Mouse (Mus musculus): Measurements from ENCODE around the gene Mical2. TPM values are rescaled to one million over a fixed set of nuclear protein-coding genes. Genes with fewer than 3 reads are reported as not detected.
A peak's percentile ranks its signal among the peaks of the same experiment; 100 is the strongest.

Gene Mical2
- 3.4 and 4.1 TPM in 2 replicates for polyA plus RNA-seq (2016; fragmentation: Nextera tagmentation; extraction: Ambion mirVana)

DNA sequence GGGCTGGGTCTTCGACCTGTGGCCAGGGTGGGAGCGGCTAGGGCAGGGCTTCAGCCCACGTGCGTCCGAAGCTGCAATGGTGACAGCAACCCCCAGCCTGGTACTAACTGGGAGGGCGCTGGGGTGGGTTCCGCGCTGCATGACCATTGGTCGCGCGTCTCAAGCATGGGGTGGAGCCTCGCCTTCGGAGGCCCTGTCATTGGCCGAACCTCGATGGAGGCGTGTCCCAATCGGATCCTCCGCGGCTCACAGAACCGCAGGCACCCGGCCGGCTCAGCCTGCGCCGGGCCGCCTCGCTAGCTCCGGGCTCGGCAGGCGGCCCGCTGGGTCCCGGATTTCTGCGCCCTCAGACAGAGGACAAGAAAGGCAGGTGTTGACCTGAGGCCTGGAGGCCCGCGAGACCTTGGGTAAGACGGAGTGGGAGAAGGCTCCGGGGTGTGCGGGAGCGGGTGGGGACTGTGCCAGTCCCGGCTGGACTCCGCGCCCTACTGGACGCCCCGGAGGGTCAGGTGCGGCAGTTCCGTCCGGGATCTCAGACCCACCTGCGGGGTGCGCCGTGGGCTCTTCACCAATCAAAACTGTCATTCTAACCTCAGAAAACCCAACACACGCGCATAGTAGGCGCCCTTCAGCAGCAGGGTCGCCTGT, at the start of gene Mical2:
Gene Mical2, plus strand, starts transcription at position 242 of the 648 bp plus-strand sequence.
- H3K4me2 ChIP-seq = peak within 1 kb of the TSS; percentile 67
- under 1% methylated on average over 53 of the region's 53 CpGs for WGBS (ENCODE audit: insufficient replicate concordance)
- H3K9me3 ChIP-seq (replicated peaks) = no peaks in the 10 kb centered on the region
- ATAC-seq = peak; percentile 92
- peak within 1 kb of the TSS; percentile 49 for H3K4me3 ChIP-seq
- peaks cover 40% of the 10 kb centered on the region for H3K27me3 ChIP-seq (replicated peaks)
- peak within 1 kb of the TSS; percentile 12; the same call in 1 of the 2 replicates for H3K9ac ChIP-seq
- peaks cover 7% of the 10 kb centered on the region for H3K4me1 ChIP-seq
- H3K27ac ChIP-seq = no peak within 1 kb of the TSS
- no peaks in the 10 kb centered on the region for H3K36me3 ChIP-seq

DNA sequence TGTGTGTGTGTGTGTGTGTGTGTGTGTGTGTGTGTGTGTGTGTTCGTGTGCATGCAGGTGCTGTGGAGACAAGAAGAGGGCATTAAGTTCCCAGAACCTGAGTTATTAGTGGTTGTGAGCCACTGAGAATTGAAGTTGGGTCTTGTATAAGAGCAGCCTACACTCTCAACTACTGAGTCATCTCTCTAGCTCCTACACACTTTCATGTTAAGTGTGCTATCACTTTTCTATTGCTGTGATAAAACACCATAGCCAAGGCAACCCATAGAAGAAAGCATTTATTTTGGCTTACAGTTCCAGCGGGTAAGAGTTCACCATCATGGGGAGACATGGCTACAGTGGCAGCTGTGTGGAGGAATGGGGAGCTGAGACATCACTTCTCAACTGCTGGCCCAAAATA, 49.0 kb upstream of the Mical2 start:
- H3K4me1 ChIP-seq = 0 out of 2 replicates have a peak, but pooled peaks cover 5% of the 10 kb centered on the region
- 58% methylated on average over 2 of the region's 2 CpGs for WGBS (ENCODE audit: insufficient replicate concordance)
- no peak overlapping the region for H3K4me2 ChIP-seq

DNA sequence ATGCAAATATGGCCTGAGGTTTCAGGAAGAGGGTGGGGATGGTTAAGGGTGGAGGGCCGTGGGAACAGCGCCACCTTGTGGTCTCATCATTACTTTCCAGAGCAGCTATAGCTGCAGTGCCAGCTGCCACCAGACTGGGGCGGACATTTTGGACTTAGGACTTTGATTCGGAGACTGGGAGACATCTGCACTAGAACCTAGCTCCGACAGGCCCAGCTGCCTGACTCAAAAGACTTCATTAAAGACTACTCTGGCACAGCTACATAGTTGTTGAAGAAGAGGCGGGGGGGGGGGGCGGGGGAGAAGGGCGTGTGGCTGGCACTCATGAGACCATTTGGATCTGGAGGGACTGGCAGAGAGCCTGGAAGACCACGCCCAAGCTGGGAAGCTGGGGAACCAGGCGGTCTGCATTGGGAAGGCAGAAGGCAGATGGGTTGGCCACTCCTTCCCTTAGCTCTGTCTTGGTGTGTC, 45.4 kb upstream of the Mical2 start:
- no peak overlapping the region for H3K9ac ChIP-seq
- no peaks in the 10 kb centered on the region for H3K36me3 ChIP-seq
- no peaks in the 10 kb centered on the region for H3K9me3 ChIP-seq (replicated peaks)
- H3K27ac ChIP-seq = no peak overlapping the region
- ATAC-seq = peak; percentile 53
- no peak overlapping the region for H3K4me3 ChIP-seq
- WGBS (ENCODE audit: insufficient replicate concordance) = 9% methylated on average over 8 of the region's 10 CpGs
- H3K4me2 ChIP-seq = peak overlapping the region; percentile 38; the same call in 1 of the 2 replicates
- 0 out of 2 replicates have a peak, but pooled peaks cover 5% of the 10 kb centered on the region for H3K4me1 ChIP-seq
- no peaks in the 10 kb centered on the region for H3K27me3 ChIP-seq (replicated peaks)

More for the DNA sequence above, 49.0 kb upstream of the Mical2 start:
- Histone ChIP-seq H3K9ac (no peak overlapping the region), H3K27ac (no peak overlapping the region), H3K36me3 (no peaks in the 10 kb centered on the region), H3K9me3 (replicated peaks) (no peaks in the 10 kb centered on the region), H3K4me3 (no peak overlapping the region), H3K27me3 (replicated peaks) (no peaks in the 10 kb centered on the region)
- ATAC-seq = no peak

DNA sequence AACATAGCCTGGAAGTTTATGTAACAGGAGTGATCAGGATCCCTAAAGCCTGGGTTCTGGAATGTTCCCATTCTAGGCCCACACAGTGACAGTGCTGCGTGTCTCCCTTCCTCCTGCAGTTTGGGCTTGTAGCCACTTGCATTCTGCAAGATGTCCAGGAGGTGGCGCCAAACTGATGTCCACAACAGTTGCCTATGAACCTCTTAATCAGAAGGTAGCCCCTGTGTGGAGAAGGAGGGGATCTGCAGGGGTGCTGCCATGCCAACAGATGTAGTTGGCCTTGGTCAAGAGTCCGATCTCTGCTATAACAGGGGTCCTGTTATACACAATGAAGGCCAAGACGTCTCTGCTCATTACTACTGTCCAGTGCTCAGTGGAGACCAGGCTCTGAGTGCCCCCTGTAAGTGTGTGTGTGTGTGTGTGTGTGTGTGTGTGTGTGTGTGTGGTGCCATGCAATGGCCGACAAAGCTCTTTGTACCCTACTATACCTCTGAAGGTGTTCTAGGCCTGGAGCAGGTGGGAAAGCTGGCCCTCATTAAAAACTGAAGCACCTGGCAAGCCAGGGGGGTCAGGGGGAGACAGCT, 42.3 kb upstream of the Mical2 start:
- ATAC-seq = peak; percentile 11; the same call in 1 of the 2 replicates
- WGBS (ENCODE audit: insufficient replicate concordance) = 35% methylated on average over 5 of the region's 5 CpGs
- 0 out of 2 replicates have a peak, but pooled peaks cover 5% of the 10 kb centered on the region for H3K4me1 ChIP-seq

DNA sequence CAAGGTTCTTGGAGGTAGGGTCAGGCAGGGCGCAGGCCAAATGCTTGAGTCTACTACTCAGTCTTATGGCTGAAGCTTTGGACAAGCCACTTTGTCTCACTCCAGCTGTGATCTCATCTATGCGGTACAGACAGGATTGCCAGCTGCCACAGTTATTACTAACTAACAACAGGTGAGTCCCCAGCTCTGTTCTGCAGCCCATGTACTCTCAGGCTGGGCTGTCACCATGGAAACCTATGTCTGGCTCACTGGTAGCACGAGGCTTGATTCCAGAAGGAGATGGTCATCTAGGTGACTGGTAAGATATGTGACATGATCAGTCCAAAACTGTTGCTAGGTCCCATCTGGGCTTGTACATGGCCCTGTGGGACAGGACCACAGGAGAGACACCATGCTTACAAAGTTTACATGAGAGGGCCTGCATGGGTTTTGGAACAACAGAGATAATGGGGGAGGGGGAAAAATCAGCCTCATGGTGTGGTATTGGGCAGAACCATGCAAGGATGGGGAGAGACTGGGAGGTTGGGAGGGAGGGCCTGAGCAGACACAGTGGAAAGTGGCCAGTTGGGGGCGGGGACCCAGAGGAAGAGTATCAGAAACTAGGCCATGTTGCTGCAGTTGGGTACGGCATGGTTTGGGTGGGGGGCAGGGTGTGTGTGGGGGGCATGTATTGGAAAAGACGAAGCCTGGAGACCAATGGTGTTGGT, 41.0 kb upstream of the Mical2 start:
- H3K9me3 ChIP-seq (replicated peaks) = no peaks in the 10 kb centered on the region
- no peak overlapping the region for H3K4me3 ChIP-seq
- 66% methylated on average over 6 of the region's 6 CpGs for WGBS (ENCODE audit: insufficient replicate concordance)
- H3K27me3 ChIP-seq (replicated peaks) = no peaks in the 10 kb centered on the region
- no peak overlapping the region for H3K4me2 ChIP-seq
- no peaks in the 10 kb centered on the region for H3K36me3 ChIP-seq
- no peak for ATAC-seq
- no peak overlapping the region for H3K27ac ChIP-seq
- 0 out of 2 replicates have a peak, but pooled peaks cover 5% of the 10 kb centered on the region for H3K4me1 ChIP-seq
- H3K9ac ChIP-seq = no peak overlapping the region

More for the DNA sequence above, 42.3 kb upstream of the Mical2 start:
- no peak overlapping the region for H3K27ac ChIP-seq
- no peak overlapping the region for H3K9ac ChIP-seq
- H3K4me3 ChIP-seq = no peak overlapping the region
- no peak overlapping the region for H3K4me2 ChIP-seq
- no peaks in the 10 kb centered on the region for H3K36me3 ChIP-seq
- no peaks in the 10 kb centered on the region for H3K9me3 ChIP-seq (replicated peaks)
- H3K27me3 ChIP-seq (replicated peaks) = no peaks in the 10 kb centered on the region

DNA sequence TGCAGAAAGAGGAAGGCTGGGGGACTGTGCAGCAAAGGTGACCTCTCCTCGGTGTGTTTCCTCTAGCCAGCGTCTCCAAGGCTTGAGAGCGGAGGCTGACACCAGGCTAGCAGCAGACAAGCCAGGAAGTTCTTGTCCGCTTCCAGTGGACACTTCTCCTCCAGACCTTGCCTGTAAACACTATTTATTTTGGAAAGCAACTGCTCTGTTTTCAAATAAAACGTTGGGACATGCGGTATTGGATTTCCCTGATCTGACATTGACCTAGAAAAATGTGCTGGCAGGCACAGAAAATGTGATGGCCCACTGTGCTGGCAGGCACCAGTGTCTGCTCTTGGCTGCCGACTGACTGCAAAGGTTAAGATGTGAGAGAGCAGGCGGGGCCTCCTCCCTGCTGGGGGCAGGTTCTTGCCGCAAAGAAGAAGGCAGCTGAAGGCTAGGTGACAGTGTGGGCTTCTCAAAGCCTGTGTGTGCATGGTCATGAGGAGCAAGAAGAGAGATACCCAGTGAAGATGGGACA, 40.4 kb upstream of the Mical2 start:
- no peak overlapping the region for H3K9ac ChIP-seq
- no peak for ATAC-seq
- H3K4me2 ChIP-seq = no peak overlapping the region
- H3K9me3 ChIP-seq (replicated peaks) = no peaks in the 10 kb centered on the region
- no peaks in the 10 kb centered on the region for H3K27me3 ChIP-seq (replicated peaks)
- 0 out of 2 replicates have a peak, but pooled peaks cover 5% of the 10 kb centered on the region for H3K4me1 ChIP-seq
- WGBS (ENCODE audit: insufficient replicate concordance) = 53% methylated on average over 9 of the region's 9 CpGs
- H3K4me3 ChIP-seq = no peak overlapping the region
- no peaks in the 10 kb centered on the region for H3K36me3 ChIP-seq
- no peak overlapping the region for H3K27ac ChIP-seq

DNA sequence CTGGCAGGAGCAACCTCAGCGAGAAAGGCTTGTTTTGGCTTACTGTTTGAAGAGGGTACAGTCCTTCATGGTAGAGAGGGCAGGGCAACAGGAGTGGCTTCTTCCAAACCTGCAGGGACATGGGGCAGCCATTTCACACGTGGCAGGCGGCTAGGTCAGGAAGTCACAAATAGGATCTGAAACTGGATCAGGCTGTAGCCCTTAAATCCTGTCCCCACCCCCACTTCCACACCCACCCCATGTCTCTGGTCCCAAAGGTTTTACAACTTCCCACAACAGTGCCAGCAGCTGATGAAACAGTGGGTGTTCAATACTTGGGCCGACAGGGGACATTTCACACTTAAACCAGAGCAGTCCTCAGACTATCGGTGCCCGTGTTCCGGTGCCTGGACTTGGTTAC, 38.8 kb upstream of the Mical2 start:
- H3K4me3 ChIP-seq = no peak overlapping the region

DNA sequence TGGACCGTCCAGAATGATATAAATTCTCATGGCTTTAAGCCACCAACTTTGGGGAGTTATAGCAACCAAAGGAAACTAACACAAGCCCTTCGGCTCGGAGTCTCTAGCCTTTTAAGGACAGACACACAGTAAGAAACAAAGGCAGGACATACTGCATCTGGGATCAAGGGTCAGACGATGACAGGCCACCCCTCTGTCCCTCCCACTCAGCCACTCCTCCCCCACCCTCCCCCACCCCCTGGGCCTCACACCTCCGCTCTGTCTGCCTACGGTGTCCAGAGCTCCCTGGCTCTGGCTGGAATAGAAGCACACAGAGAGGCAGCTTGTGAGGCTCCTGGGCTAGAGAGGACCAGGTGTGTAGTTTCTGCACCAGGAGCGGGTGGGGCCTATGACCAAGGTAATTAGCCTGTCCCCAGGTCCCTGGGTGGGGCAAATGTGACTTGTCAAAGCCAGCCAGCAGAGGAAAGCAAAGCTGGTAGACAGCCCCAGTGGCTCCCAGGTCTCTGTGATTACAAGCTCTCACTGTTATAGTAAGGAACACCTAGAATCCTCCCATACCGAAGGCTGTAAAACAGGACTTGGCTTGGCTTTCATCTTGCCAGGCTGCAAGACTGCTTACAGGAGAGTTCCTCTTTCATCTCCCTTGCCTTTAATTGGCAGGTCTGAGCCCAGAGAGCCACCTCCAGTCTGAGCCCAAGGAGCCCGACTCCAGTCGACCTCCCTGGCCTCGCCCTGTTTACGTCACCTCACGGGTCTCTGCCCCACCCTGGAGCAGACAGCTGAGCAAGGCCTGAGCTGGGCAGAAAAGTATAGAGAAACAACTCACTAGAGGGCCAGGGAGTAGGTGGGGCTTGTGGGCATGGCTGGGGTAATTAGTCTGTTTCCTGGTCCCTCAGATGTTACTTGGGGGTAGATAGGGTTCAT, 37.9 kb upstream of the Mical2 start:
- no peak; the same call in 1 of the 2 replicates for ATAC-seq
- H3K9ac ChIP-seq = no peak overlapping the region

More for the DNA sequence above, 38.8 kb upstream of the Mical2 start:
- WGBS (ENCODE audit: insufficient replicate concordance) = 76% methylated on average over 7 of the region's 7 CpGs
- H3K27ac ChIP-seq = no peak overlapping the region
- no peak overlapping the region for H3K4me2 ChIP-seq
- ATAC-seq = no peak
- H3K27me3 ChIP-seq (replicated peaks) = no peaks in the 10 kb centered on the region
- H3K9ac ChIP-seq = no peak overlapping the region
- no peaks in the 10 kb centered on the region for H3K4me1 ChIP-seq
- no peaks in the 10 kb centered on the region for H3K36me3 ChIP-seq
- H3K9me3 ChIP-seq (replicated peaks) = no peaks in the 10 kb centered on the region

DNA sequence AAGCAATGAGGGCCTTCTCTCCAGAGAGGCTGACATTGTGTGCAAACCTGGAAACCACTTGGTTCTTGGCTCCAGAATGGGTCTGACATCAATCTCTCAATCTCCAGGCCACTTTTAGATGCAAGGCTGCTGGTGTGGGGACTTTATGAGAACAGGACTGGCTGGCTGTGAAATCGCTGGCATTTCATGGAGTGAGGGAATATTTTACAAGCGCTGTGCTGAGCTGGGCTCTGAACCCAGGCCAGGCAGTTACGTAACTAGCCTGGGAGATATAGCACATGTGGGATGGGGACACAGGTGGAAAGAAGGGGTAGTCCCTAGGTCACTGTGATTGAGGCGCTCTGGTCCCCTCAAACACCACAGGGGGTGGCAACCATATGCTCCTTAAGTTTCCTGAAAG, 33.4 kb upstream of the Mical2 start:
- H3K9me3 ChIP-seq (replicated peaks) = no peaks in the 10 kb centered on the region
- no peak overlapping the region for H3K4me2 ChIP-seq
- no peak overlapping the region for H3K9ac ChIP-seq
- WGBS (ENCODE audit: insufficient replicate concordance) = 71% methylated on average over 4 of the region's 4 CpGs
- H3K4me3 ChIP-seq = no peak overlapping the region
- no peak for ATAC-seq
- H3K27ac ChIP-seq = no peak overlapping the region
- no peaks in the 10 kb centered on the region for H3K36me3 ChIP-seq
- H3K27me3 ChIP-seq (replicated peaks) = no peaks in the 10 kb centered on the region
- no peaks in the 10 kb centered on the region for H3K4me1 ChIP-seq

More for the DNA sequence above, 37.9 kb upstream of the Mical2 start:
- H3K27me3 ChIP-seq (replicated peaks) = no peaks in the 10 kb centered on the region
- H3K9me3 ChIP-seq (replicated peaks) = no peaks in the 10 kb centered on the region
- 56% methylated on average over 13 of the region's 13 CpGs for WGBS (ENCODE audit: insufficient replicate concordance)
- no peak overlapping the region for H3K4me2 ChIP-seq
- no peaks in the 10 kb centered on the region for H3K4me1 ChIP-seq
- H3K36me3 ChIP-seq = no peaks in the 10 kb centered on the region
- no peak overlapping the region for H3K4me3 ChIP-seq
- no peak overlapping the region for H3K27ac ChIP-seq

DNA sequence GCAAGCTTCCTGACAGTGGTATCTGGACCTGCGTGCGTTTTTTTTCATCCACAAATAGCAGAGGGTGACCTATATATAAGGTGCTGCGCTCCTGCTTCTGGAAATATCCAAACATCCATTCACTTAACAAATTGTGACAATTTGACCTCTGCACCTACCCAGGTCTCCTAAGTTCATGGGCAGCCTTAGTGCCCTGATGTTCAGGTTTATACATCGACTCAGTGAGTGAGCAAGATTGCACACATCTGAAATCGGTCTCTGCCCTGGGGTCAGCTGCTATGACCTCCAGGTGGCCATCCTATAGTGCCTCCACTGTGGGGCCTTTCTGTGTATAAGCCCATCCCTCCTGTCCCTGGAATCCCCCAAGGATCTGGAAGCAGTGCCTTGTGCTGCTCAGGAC, 32.9 kb upstream of the Mical2 start:
- no peaks in the 10 kb centered on the region for H3K4me1 ChIP-seq
- H3K27ac ChIP-seq = no peak overlapping the region
- no peak overlapping the region for H3K4me3 ChIP-seq
- H3K27me3 ChIP-seq (replicated peaks) = no peaks in the 10 kb centered on the region
- no peak overlapping the region for H3K9ac ChIP-seq
- 67% methylated on average over 5 of the region's 5 CpGs for WGBS (ENCODE audit: insufficient replicate concordance)
- no peak for ATAC-seq
- H3K4me2 ChIP-seq = no peak overlapping the region
- no peaks in the 10 kb centered on the region for H3K36me3 ChIP-seq
- H3K9me3 ChIP-seq (replicated peaks) = no peaks in the 10 kb centered on the region

DNA sequence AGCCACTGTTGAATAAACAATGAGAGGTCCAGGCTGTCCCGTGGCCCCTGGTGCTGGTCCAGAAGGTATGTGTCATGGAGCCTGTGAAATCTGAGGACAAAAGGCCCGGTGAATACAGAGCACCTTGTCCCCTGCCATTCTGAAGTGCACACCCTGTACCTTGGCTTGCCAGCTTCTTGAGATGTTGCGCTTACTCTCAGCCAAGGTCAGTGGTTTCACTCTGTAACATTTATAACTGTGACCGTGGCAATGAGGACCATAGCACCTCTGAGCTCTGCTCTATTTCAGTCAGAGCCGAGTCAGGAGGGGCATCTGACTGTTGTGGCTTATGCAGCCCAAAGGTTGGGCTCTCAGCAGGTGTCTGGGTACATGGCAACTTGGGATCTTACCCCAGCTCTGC, 31.4 kb upstream of the Mical2 start:
- Histone ChIP-seq H3K9ac (no peak overlapping the region), H3K36me3 (no peaks in the 10 kb centered on the region), H3K4me1 (no peaks in the 10 kb centered on the region), H3K4me3 (no peak overlapping the region), H3K27me3 (replicated peaks) (no peaks in the 10 kb centered on the region), H3K4me2 (no peak overlapping the region), H3K27ac (no peak overlapping the region), H3K9me3 (replicated peaks) (no peaks in the 10 kb centered on the region)
- ATAC-seq = no peak
- 66% methylated on average over 5 of the region's 5 CpGs for WGBS (ENCODE audit: insufficient replicate concordance)
